Mouse (Mus musculus): ENCODE data around the gene Crispld2. TPM values are rescaled to one million over a fixed set of nuclear protein-coding genes. Genes with fewer than 3 reads are reported as not detected.

The Crispld2 gene
- polyA plus RNA-seq, 1 experiment, result 7.6 TPM

GRCm38 (mm10) chr8:119994114-119994513 lies 1.9 kb downstream of the Crispld2 start:
- no peaks in the 10 kb centered on the region for H3K36me3 ChIP-seq (ENCODE audit: control insufficient read depth, insufficient read depth, low read length)
- H3K27me3 ChIP-seq (ENCODE audit: control insufficient read depth, insufficient read depth, low read length), result no peaks in the 10 kb centered on the region
- H3K4me1 ChIP-seq (replicated peaks; ENCODE audit: control insufficient read depth, insufficient read depth, low read length), result peaks cover 7% of the 10 kb centered on the region; the same call in 1 of the 2 replicates
- WGBS, result 90% methylated on average over 7 of the region's 7 CpGs
- no peak for DNase-seq
- TF ChIP-seq CTCF (IDR thresholded peaks at IDR 0.05; ENCODE audit: borderline replicate concordance, control insufficient read depth, extremely low read depth, insufficient read depth, low read length, poor library complexity) (no peak), POLR2A (IDR thresholded peaks at IDR 0.05; ENCODE audit: control insufficient read depth, extremely low read depth, insufficient read depth, low read length, poor library complexity) (no peak)
- H3K27ac ChIP-seq (ENCODE audit: control insufficient read depth, insufficient read depth, low read length), result no peak overlapping the region
- H3K4me3 ChIP-seq (ENCODE audit: control insufficient read depth, insufficient read depth, low read length), result no peak overlapping the region

GRCm38 (mm10) chr8:119994556-119994955 lies 2.3 kb downstream of the Crispld2 start:
- H3K4me1 ChIP-seq (replicated peaks; ENCODE audit: control insufficient read depth, insufficient read depth, low read length), result peaks cover 7% of the 10 kb centered on the region; the same call in 1 of the 2 replicates
- WGBS, result 88% methylated on average over 6 of the region's 6 CpGs

GRCm38 (mm10) chr8:119997266-119997665 lies 5.0 kb downstream of the Crispld2 start:
- H3K4me1 ChIP-seq (replicated peaks; ENCODE audit: control insufficient read depth, insufficient read depth, low read length), result peaks cover 7% of the 10 kb centered on the region; the same call in 1 of the 2 replicates
- TF ChIP-seq CTCF (IDR thresholded peaks at IDR 0.05; ENCODE audit: borderline replicate concordance, control insufficient read depth, extremely low read depth, insufficient read depth, low read length, poor library complexity) (no peak), POLR2A (IDR thresholded peaks at IDR 0.05; ENCODE audit: control insufficient read depth, extremely low read depth, insufficient read depth, low read length, poor library complexity) (no peak)
- 95% methylated on average over 4 of the region's 4 CpGs for WGBS
- no peak overlapping the region for H3K27ac ChIP-seq (ENCODE audit: control insufficient read depth, insufficient read depth, low read length)
- H3K36me3 ChIP-seq (ENCODE audit: control insufficient read depth, insufficient read depth, low read length), result no peaks in the 10 kb centered on the region
- no peak for DNase-seq
- H3K27me3 ChIP-seq (ENCODE audit: control insufficient read depth, insufficient read depth, low read length), result no peaks in the 10 kb centered on the region
- no peak overlapping the region for H3K4me3 ChIP-seq (ENCODE audit: control insufficient read depth, insufficient read depth, low read length)

More at GRCm38 (mm10) chr8:119994556-119994955, 2.3 kb downstream of the Crispld2 start:
- TF ChIP-seq CTCF (IDR thresholded peaks at IDR 0.05; ENCODE audit: borderline replicate concordance, control insufficient read depth, extremely low read depth, insufficient read depth, low read length, poor library complexity) (no peak), POLR2A (IDR thresholded peaks at IDR 0.05; ENCODE audit: control insufficient read depth, extremely low read depth, insufficient read depth, low read length, poor library complexity) (no peak)
- Histone ChIP-seq H3K4me3 (ENCODE audit: control insufficient read depth, insufficient read depth, low read length) (no peak overlapping the region), H3K36me3 (ENCODE audit: control insufficient read depth, insufficient read depth, low read length) (no peaks in the 10 kb centered on the region), H3K27ac (ENCODE audit: control insufficient read depth, insufficient read depth, low read length) (no peak overlapping the region), H3K27me3 (ENCODE audit: control insufficient read depth, insufficient read depth, low read length) (no peaks in the 10 kb centered on the region)
- DNase-seq, result no peak

GRCm38 (mm10) chr8:120000461-120000860 lies 8.2 kb downstream of the Crispld2 start:
- no peak for DNase-seq
- TF ChIP-seq CTCF (IDR thresholded peaks at IDR 0.05; ENCODE audit: borderline replicate concordance, control insufficient read depth, extremely low read depth, insufficient read depth, low read length, poor library complexity), result no peak
- TF ChIP-seq POLR2A (IDR thresholded peaks at IDR 0.05; ENCODE audit: control insufficient read depth, extremely low read depth, insufficient read depth, low read length, poor library complexity), result no peak
- Histone ChIP-seq H3K27ac (ENCODE audit: control insufficient read depth, insufficient read depth, low read length) (no peak overlapping the region), H3K36me3 (ENCODE audit: control insufficient read depth, insufficient read depth, low read length) (no peaks in the 10 kb centered on the region), H3K27me3 (ENCODE audit: control insufficient read depth, insufficient read depth, low read length) (no peaks in the 10 kb centered on the region), H3K4me1 (replicated peaks; ENCODE audit: control insufficient read depth, insufficient read depth, low read length) (no peaks in the 10 kb centered on the region), H3K4me3 (ENCODE audit: control insufficient read depth, insufficient read depth, low read length) (no peak overlapping the region)
- 91% methylated on average over 8 of the region's 8 CpGs for WGBS

- WGBS, result 94% methylated on average over 7 of the region's 7 CpGs
- Histone ChIP-seq H3K27me3 (ENCODE audit: control insufficient read depth, insufficient read depth, low read length) (no peaks in the 10 kb centered on the region), H3K27ac (ENCODE audit: control insufficient read depth, insufficient read depth, low read length) (no peak overlapping the region), H3K4me3 (ENCODE audit: control insufficient read depth, insufficient read depth, low read length) (no peak overlapping the region), H3K36me3 (ENCODE audit: control insufficient read depth, insufficient read depth, low read length) (no peaks in the 10 kb centered on the region), H3K4me1 (replicated peaks; ENCODE audit: control insufficient read depth, insufficient read depth, low read length) (no peaks in the 10 kb centered on the region)
- no peak for TF ChIP-seq POLR2A (IDR thresholded peaks at IDR 0.05; ENCODE audit: control insufficient read depth, extremely low read depth, insufficient read depth, low read length, poor library complexity)
- TF ChIP-seq CTCF (IDR thresholded peaks at IDR 0.05; ENCODE audit: borderline replicate concordance, control insufficient read depth, extremely low read depth, insufficient read depth, low read length, poor library complexity), result no peak
- no peak for DNase-seq
Observed at GRCm38 (mm10) chr8:120001712-120002111, 9.5 kb downstream of the Crispld2 start.

- 91% methylated on average over 9 of the region's 9 CpGs for WGBS
- Histone ChIP-seq H3K4me1 (replicated peaks; ENCODE audit: control insufficient read depth, insufficient read depth, low read length) (no peaks in the 10 kb centered on the region), H3K27ac (ENCODE audit: control insufficient read depth, insufficient read depth, low read length) (no peak overlapping the region), H3K27me3 (ENCODE audit: control insufficient read depth, insufficient read depth, low read length) (no peaks in the 10 kb centered on the region), H3K4me3 (ENCODE audit: control insufficient read depth, insufficient read depth, low read length) (no peak overlapping the region), H3K36me3 (ENCODE audit: control insufficient read depth, insufficient read depth, low read length) (no peaks in the 10 kb centered on the region)
- DNase-seq, result no peak
- TF ChIP-seq POLR2A (IDR thresholded peaks at IDR 0.05; ENCODE audit: control insufficient read depth, extremely low read depth, insufficient read depth, low read length, poor library complexity), result no peak
- TF ChIP-seq CTCF (IDR thresholded peaks at IDR 0.05; ENCODE audit: borderline replicate concordance, control insufficient read depth, extremely low read depth, insufficient read depth, low read length, poor library complexity), result no peak
Observed at GRCm38 (mm10) chr8:120002348-120002747, 10.1 kb downstream of the Crispld2 start.
